Mouse (Mus musculus) neutrophil, adult 59 days (primary cell): Measurements from ENCODE around the gene Ccl2. TPM values are rescaled to one million over a fixed set of nuclear protein-coding genes. Genes with fewer than 3 reads are reported as not detected.

Experiments used
- total RNA-seq, 2 experiments: library from RNA; stranded (reverse); gene quantifications; 1 replicate in 1 of 2; 2 replicates in 1 of 2; pipeline ENCODE4 v1.2.4; 2023

Ccl2 gene
- total RNA-seq: 10 to 100 TPM; 36.9 to 46.9 TPM

DNA sequence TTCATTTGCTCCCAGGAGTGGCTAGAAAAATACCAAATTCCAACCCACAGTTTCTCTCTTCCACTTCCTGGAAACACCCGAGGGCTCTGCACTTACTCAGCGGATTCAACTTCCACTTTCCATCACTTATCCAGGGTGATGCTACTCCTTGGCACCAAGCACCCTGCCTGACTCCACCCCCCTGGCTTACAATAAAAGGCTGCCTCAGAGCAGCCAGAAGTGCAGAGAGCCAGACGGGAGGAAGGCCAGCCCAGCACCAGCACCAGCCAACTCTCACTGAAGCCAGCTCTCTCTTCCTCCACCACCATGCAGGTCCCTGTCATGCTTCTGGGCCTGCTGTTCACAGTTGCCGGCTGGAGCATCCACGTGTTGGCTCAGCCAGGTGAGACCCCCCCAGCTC, at the start of gene Ccl2:
TSS of gene Ccl2 (plus strand) at position 216 of the 400 bp plus-strand sequence.

DNA sequence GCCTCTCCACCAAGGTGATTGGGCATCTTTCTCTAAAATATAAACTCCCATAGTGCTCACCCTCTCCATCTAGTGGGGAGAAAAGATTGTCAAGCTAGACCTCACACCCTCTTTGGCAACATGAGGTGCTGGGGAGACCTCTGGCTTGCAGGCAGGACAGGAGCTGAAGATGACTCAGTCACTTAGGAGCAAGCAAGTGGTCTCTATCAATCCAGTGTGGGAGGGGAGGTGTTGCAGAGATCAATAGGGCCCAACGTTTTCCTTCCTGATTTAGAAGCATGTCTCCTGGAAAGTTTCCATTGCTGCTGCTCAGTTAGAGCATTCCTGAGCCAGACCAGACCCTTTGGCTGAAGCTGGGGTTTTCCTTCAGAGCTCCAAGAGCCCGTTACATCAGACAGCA, 3.2 kb downstream of the Ccl2 start, which contains the start of gene Gm17268:
TSS of gene Gm17268 (minus strand) at position 28 of the 400 bp plus-strand sequence.

DNA sequence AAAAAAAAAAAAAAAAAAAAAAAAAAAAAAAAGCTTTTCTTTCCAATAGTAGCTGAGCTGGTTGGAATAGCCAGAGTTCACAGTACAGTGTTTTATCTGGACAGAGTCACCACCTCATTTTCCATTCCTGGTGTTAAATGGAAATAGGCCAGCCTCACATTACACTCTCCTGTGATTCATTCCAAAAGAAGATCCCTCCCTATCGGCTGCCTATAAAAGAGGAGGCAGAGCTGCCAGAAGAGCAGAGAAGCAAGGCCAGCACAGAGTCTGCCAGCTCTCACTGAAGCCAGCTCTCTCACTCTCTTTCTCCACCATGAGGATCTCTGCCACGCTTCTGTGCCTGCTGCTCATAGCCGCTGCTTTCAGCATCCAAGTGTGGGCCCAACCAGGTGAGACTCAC, 10.1 kb downstream of the Ccl2 start, which contains the start of gene Ccl7:
TSS of gene Ccl7 (plus strand) at position 242 of the 400 bp plus-strand sequence.

DNA sequence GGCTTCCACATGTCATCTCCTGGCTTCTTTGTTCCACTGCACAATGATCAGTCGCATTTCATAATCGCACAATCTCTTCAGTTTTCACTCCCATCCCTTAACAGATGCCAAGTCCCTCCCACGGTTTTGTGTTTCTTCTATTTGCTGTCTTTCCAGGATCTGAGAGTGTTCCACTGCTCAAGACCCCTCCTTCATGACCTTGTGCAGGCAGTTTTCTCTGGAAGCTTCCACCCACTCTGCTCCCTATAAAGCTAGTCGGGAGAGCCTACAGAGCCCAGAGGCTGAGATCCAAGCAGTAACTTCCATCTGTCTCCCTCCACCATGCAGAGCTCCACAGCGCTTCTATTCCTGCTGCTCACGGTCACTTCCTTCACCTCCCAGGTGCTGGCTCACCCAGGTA, 22.3 kb downstream of the Ccl2 start, which contains the start of gene Ccl11:
TSS of gene Ccl11 (plus strand) at position 178 of the 400 bp plus-strand sequence.

Other genes starting within 250 kb of the Ccl2 start
- gene 5530401A14Rik, start 174.9 kb upstream of the Ccl2 start, total RNA-seq: not detected
- gene Asic2, start 67.1 kb upstream of the Ccl2 start, total RNA-seq: not detected
- gene Gm17268, start 3.0 kb downstream of the Ccl2 start, total RNA-seq: not detected
- not detected for gene Ccl7, start 10.1 kb downstream of the Ccl2 start, total RNA-seq
- not detected for gene Ccl11, start 22.3 kb downstream of the Ccl2 start, total RNA-seq
- gene Ccl12, start 66.3 kb downstream of the Ccl2 start, total RNA-seq: not detected
- not detected for gene Ccl8, start 79.6 kb downstream of the Ccl2 start, total RNA-seq